Mouse (Mus musculus): ENCODE results near the gene Ppp2r5b. TPM values are rescaled to one million over a fixed set of nuclear protein-coding genes. Genes with fewer than 3 reads are reported as not detected.

Ppp2r5b gene
- total RNA-seq, 2 experiments from 2014 or later: 32.2 to 34.6 TPM

DNA sequence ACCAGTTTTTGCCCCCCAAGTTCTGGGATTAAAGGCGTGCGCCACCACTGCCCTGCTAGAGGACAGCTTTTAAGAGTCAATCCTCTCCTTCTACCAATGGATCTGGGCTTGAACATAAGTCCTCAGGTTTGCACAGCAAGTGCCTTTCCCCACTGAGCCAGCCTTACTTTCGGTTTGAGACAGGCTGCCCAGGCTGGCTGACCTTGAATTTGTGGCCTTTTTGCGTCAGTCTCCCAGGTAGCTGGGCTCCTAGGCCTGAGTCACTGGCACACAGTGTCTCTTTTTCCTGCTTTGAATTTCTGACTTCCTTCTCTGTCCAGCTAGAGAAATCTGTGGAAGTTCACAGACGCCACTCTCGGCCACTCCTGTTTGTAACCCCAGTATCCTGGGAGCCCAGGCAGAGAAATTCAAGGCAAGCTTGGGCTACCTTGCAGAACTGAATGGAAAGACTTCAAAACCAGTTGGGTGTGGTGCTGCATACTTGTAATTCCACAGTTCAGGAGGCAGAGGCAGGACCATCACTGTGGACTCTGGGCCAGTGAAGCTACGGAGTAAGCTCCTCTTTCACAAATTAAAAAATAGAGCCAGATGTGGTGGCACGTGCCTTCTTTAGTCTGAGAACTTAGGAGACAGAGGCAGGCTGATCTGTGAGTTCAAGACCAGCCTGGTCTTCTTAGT, 34.3 kb upstream of the Ppp2r5b start:
- intact Hi-C loops (cut with DNase I): no loop called here
- DNase-seq: no peak

DNA sequence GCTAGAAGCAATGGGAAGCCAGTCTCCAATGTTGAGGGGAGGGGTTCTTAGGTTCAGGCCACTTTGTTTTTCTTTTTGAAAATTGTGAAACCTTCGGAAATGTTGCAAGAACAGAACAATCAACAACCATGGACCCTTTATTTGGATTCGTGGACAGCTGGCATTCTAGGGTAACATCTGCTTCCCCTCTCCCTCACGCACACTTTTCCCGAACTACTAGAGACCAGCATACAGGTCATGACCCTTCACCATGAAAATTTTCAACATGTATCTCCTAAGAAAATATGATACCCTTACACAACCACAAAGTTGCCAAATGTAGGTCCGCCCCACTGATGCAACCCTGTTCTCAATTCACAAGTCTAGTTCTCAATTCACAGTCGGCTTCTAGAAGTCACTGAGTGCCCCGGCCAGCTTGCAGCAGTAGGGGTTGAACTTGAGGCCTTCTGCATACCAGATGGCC, 33.0 kb upstream of the Ppp2r5b start:
- no peak for DNase-seq
- intact Hi-C loops (cut with DNase I): loop anchor here (1.0 kb wide), 1 partner anchor 36 kb away; no protein-coding TSS in a partner anchor

DNA sequence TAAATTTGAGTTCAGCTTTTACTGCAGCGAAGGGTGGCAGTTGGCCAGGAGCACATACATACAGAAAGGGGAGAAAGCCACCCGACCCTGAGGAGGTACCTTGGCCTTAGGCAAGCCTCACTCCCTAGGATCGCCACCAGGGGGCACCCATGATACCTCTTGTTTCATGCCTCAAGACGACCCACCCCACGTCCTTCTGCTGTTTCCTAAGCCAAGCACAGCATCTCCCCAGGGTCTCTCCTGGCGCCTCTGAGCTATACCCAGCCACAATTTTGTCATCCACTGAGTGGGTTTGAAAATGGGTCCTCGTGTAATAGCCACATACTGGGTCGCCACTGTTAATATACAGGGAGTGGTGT, 32.5 kb upstream of the Ppp2r5b start:
- intact Hi-C loops (cut with DNase I): loop anchor here (1.0 kb wide), 1 partner anchor 36 kb away; no protein-coding TSS in a partner anchor

DNA sequence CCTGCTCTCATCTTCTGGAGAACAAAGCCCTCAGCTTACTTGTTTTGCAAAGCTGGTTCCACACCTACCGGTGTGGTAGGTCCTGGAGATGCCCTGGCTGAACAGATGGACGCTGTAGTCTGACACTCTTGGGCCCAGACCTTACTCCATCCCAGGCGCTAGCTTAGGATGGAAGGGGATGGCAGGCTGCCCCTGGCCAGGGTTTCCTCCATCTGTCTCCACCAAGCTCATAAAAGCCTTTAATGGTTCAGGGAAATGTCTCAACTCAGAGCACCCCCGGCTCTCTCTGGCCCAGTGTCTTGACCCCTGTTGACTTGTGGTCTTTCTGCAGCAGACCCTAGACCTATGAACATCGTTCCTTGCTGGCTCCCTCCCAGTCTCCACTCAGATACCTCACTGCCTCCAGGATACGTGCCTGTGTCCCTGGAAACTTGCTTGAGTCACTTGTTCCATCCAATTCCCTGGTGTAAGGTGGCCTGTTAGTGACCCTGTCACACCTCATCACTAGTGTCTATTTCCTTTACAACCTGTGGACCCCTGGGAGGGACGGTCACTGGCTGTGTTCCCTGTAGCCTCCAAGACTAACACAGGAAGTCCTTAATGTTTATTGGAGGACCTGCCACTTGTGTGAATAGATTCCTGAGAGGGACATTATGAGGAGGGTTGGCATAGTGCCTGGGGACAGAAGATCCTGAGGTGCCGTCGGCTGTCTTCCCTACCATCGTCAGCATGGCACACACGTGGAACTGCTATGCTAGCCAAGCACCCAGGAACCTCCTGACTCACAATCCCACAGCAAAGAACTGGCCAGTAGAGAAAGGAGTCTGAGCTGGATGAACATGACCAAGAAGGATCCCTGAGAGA, 31.9 kb upstream of the Ppp2r5b start:
- no peak for DNase-seq
- intact Hi-C loops (cut with DNase I): loop anchor here (1.0 kb wide), 1 partner anchor 37 kb away; no protein-coding TSS in a partner anchor

More for the DNA sequence above, 32.5 kb upstream of the Ppp2r5b start:
- DNase-seq: peak; percentile 83 to 86

DNA sequence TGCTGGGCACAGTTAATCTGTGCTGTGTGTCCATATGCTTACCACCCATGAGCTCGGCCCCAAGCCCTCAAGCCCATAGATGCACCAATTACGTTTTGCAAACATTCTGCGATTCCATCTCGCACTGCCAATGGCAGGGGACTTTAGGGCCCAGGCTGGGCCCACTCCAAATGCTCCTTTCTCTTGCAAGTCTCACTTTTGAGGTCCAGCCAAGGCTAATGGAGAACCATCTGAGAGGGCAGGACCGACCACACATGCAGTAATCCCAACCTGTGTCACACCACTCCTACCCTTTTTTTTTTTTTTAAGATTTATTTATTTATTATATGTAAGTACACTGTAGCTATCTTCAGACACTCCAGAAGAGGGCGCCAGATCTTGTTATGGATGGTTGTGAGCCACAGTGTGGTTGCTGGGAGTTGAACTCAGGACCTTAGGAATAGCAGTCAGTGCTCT, 30.1 kb upstream of the Ppp2r5b start:
- no peak for DNase-seq
- intact Hi-C loops (cut with DNase I): loop anchor here (2.0 kb wide), 1 partner anchor 65 kb away; no protein-coding TSS in a partner anchor

DNA sequence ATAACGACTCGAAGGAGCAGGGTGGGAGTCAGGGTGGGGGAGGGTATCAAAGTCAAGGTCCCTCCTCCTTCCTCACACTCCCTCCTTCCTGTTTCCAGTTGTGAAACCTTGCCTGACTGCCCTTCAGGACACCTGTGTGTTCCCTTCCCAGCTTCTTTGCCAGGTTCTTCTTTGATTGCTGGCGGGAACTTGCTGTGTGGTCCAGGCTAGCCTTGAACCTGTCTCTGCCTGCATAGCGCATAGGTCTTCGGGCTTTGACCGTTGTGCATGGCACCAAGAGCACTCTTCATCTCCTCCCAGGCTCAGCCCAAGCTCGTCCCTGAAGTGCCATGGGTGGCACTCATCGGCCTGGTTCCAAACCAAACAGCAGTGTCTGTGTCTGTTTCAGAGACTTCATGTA, 29.3 kb upstream of the Ppp2r5b start:
- DNase-seq: no peak
- intact Hi-C loops (cut with DNase I): loop anchor here (2.0 kb wide), 1 partner anchor 66 kb away; no protein-coding TSS in a partner anchor

DNA sequence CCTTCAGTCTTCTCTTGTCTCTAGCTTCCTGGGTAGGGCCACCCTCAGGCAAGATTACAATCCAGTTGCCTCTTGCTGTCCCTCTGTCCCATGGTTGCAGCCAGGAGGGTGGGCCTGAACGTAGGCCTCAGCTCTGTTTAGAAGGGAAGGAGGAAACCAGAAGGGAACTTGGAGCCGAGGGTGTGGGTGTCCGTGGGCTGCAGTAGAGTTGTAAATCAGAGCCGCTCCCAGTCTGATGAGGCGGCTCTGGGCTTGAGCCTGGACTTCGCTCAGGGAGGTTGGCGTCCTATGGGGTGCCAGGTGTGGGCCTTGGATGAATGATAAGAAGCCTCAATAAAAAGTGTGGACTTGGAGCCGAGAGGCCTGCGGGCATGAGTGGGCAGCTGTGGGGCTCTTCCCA, 28.5 kb upstream of the Ppp2r5b start:
- intact Hi-C loops (cut with DNase I): loop anchor here (2.0 kb wide), 1 partner anchor 67 kb away; no protein-coding TSS in a partner anchor
- no peak for DNase-seq

DNA sequence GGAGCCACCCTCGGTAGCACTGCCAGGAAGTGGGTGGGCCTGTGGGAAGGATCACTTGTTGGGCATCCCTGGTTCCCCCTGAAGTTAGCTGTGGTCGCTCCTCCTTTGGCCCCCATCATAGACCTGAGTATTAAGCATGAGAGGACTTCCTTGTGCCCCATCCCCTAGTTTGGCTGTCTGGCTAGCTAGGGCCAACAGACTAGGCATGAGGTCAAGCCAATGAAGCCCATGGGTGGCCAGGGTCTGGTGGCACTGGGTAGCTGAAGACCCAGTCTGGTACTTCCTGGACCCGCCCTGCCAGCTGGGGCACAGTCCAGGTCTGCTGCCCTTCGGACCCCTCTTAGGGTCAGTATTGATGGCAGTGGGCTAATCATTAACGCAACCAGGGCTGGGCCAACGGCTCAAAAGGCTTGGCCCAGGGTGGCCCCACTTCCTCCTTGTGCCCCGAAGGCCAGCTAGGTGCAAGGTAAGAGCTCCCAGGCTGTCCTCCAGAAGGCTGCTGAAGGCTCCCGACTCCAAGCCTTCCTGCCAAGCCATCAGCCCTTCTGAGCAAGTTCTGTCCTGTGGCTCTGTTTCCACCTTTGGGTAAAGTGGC, 27.3 kb upstream of the Ppp2r5b start:
- DNase-seq: no peak
- intact Hi-C loops (cut with DNase I): no loop called here

DNA sequence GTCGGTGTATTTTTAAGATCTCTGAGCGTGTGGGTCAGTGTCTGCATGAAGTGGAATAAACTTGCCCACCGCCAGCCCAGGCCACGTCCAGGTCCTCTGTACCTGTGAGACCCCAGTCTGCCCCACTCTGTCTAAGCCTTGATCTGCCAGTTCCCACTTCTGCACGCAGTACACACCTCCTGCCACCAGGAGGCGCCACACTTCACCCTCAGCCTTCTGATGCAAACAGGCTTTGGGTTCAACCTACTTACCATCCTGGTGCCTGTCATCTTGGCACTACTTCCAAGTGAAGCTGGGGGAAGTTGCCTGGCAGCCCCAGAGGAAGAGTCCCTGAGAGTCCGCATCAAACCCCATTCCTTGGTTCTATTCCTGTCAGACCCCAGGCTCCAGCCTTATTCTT, 26.6 kb upstream of the Ppp2r5b start:
- peak; percentile 53 to 74 for DNase-seq
- intact Hi-C loops (cut with DNase I): no loop called here

DNA sequence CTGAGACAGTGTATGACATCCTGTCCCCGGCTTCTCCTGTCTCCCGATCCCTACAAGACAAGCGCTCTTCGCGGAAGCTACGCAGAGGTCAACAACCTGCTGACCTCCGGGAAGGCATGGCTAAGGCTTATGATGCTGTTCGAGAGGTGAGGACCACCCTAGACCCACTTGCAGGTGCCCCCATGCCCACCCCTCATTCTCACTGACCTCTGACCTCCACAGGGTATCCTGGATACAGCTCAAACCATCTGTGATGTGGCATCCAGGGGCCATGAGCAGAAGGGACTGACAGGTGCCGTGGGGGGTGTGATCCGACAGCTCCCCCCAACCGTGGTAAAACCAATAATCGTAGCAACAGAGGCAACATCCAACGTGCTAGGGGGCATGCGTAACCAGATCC, 25.7 kb upstream of the Ppp2r5b start:
- no peak for DNase-seq
- intact Hi-C loops (cut with DNase I): no loop called here

DNA sequence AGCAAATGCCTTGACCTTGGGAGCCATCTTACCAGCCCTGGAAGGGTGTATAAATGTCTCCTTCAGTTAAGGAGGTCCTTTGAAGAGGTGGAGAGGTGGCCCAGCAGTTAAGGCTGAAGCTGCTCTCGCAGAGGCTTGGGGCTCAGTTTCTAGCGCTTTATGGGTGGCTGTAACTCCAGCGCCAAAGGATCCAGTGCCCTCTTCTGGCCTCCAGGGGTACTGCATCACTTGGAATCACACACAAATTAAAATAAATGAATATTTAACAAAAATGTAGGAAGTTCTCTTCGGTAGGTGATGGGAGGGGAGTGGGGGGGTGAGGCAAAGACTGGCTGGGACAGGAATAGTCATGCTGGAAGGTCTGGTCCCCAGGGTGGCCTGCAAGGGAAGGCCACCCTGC, 25.3 kb upstream of the Ppp2r5b start:
- no peak for DNase-seq
- intact Hi-C loops (cut with DNase I): no loop called here

DNA sequence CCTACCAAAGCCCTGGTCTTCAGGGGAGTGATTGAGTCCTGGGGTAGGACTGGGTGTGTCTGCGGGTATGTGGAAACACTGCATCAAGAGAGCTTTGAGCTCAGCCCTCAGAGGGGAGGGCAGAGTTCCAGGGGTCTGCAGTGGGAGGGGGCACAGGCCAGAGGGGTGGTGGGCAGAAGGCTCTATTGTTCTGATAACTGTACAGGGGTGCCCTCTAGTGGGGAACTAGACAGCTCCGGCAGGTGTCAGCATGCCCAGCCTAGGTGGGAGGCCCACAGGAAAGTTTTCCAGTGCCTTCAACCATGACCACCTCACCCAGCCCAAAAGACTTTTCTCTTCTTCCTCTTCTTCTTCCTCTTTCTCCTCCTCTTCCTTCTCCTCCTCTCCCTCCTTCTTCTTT, 24.8 kb upstream of the Ppp2r5b start:
- DNase-seq: no peak
- intact Hi-C loops (cut with DNase I): no loop called here

DNA sequence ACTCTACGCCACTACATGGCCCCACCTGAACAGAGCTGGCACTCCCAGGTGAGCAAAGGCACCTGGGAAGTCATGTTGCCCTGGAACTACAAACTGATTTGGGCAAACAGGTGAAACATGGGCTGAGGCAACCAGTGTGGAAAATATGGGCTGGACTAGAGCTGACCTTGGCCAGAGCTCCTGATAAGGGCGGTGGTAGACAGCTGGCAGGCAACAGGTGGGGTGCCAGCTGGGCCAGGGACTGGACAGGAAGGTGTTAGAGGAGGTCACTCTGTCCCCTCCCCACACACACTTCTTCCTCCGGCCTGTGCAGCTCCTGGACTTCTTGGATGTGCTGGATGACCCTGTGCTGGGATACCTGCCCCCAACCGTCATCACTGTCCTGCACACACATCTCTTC, 17.3 kb upstream of the Ppp2r5b start:
- intact Hi-C loops (cut with DNase I): no loop called here
- no peak for DNase-seq

DNA sequence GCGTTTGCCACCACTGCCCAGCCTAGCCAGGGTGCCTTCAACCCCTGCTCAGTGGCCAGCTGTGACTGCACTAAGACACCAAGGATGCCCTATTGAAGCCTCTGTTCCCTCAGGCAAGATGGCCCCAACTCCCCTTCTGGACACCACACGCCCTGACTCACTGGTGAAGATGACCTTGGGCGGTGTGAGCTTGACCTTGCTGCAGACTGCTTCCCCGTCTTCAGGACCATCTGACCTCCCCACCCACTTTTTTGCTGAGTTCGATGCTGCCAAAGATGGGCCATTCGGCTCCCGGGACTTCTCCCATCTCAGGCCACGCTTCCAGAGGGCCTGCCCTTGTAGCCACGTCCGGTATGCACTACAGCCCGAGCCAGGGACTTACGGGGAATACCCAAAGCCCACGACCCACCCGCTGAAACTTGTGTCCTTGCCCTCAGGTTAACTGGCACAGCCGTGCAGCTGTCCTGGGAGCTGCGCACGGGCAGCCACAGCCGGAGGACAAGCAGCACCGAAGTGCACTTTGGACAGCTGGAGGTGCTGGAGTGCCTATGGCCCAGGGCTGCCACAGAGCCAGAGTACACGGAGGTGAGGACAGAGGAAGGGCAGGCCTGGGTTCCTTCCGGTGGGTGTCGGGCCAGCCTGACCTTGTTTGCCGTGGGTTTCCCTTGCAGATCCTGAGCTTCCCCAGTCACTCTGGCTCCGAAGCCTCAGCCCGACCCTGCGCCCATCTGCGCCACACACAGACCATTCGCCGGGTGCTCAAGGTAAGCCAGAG, 12.0 kb upstream of the Ppp2r5b start:
- intact Hi-C loops (cut with DNase I): loop anchor here (5.0 kb wide), 1 partner anchor 700 kb away; no protein-coding TSS in a partner anchor

DNA sequence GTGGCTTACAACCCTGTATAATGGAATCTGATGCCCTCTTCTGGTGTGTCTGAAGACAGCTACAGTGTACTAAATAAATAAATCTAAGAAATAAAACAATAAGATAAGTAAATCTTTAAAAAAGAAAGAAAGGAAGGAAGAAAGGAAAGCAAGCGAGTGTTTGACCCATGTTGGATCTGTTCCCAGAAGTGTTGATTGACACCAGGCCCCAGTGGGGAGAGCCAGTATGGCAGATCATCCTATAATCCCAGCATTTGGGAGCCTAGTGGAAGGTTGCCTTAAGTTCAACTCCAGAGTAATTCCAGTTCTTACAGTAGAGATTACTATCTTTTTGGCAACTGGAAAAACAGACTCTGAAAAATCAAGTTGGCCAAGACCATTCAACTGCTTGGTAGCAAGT, 10.1 kb upstream of the Ppp2r5b start:
- intact Hi-C loops (cut with DNase I): loop anchor here (5.0 kb wide), 1 partner anchor 701 kb away; no protein-coding TSS in a partner anchor
- DNase-seq: no peak

More for the DNA sequence above, 12.0 kb upstream of the Ppp2r5b start:
- DNase-seq: no peak

DNA sequence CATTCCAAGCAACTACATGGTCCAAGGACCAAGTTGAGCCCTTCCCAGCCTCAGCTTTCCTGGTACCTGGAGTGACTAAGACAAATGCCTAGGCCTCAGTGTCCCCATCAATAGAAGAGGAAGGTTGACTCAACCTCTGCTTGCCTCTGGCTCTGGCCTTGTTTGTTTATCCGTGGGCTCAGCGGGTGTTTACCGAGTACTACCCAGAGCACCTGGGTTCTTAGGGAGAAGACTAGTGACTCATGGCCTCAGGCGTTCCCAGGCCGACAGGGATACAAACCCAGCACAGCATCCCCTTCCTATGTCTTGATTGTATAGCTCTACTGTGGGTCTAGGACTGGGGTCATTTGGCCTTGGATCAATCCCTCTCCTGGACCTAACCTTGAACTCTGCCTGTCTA, 7.6 kb upstream of the Ppp2r5b start:
- DNase-seq: no peak
- intact Hi-C loops (cut with DNase I): no loop called here

DNA sequence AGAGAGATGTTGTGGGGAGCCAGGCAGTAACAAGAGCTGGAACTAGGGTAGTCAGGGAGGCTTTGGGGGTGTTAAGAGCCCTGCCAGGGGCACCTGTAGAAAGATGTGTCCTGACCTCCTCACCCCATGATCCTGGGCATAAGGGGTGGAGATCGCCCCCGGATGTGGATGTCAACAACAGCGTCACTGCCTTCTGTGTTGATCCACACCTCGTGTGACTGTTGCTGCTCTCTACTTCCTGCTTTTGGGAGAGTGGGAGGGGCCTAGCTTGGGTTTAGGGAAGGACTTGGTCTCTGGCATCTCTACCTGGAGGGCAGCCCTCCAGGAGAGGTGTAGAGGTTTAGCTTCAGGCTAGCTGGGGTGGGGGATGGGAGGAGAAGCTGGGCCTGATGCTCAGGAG, 6.6 kb upstream of the Ppp2r5b start:
- intact Hi-C loops (cut with DNase I): no loop called here
- DNase-seq: no peak

DNA sequence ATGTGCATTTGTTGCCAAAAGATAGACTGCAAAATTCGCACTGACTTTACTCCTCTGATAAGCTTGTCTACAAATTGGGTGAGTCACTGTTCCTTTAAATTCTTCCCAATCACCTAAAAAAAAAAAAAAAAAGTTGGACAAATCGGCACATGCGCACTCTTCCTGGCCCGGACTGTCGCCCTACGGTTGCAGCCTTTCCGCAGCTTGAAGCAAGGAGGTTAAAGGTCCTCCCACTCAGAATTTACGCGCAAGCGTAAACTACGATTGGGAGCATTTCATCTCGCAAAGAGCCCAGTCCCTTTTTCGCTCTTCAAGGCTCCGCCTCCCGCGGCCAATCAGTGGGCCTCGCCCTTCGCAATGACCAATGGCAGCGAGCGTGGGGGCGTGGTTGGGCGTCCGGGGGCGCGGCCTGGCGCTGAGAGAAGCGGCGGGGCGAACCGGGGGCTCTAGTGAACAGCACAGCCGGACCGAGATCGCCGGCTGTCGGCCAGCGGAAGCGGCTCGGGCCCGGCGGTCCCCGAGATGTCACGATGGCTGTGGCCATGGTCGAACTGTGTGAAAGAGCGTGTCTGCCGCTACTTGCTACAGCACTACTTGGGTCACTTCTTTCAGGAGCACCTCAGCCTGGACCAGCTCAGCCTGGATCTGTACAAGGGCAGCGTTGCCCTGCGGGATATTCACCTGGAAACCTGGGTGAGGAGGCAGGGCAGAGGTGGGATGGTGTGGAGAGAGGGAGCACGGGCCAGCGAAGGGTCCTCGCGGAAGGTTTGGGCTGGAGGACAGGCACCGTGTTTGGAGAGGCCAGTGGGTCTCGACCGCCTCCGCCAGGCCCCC, 5.8 kb upstream of the Ppp2r5b start, which contains the start of gene Atg2a:
Atg2a (plus strand) TSS at position 395 of the 834 bp plus-strand sequence.
- intact Hi-C loops (cut with DNase I): no loop called here
- DNase-seq: peak; percentile 96 to 98

DNA sequence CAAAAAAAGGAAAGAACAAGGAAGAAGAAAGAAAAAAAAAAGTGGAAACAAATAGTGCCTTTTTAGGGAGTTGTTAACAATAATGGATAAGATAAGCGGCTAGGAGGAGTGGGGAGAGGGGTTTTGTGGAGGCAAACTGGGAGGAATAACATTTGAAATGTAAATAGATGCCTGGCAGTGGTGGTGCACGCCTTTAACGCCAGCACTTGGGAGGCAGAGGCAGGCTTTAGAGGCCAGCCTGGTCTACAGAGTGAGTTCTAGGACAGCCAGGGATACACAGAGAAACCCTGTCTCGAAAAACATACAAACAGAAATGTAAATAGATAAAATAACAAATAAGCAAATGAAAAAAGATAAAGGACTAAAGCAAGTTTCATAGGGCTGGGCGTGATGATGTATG, 5.1 kb upstream of the Ppp2r5b start:
- intact Hi-C loops (cut with DNase I): no loop called here

More for the DNA sequence above, 5.1 kb upstream of the Ppp2r5b start:
- DNase-seq: no peak
